Mouse (Mus musculus) erythroblast, embryonic 14.5 days (primary cell): ENCODE data around the gene Trim80. TPM values are rescaled to one million over a fixed set of nuclear protein-coding genes. Genes with fewer than 3 reads are reported as not detected.
"Not testable (repeated sequence)": the region's sequence is repeated elsewhere in the genome, so short reads cannot be mapped to it uniquely, and the experiment has no call there.

Experiments used
- H3K27me3 ChIP-seq: 2 replicates; pipeline ENCODE4 v1.6.1; 2012; ENCODE audit warnings: inconsistent platforms; ENCODE audit not compliant: control insufficient read depth
- H3K36me3 ChIP-seq: 2 replicates; pipeline ENCODE4 v1.6.1; 2012; ENCODE audit warnings: mild to moderate bottlenecking, inconsistent platforms; ENCODE audit not compliant: control insufficient read depth
- H3K4me1 ChIP-seq: 2 replicates; pipeline ENCODE4 v1.6.1; 2012; ENCODE audit warnings: inconsistent platforms; ENCODE audit not compliant: control insufficient read depth
- H3K4me3 ChIP-seq: replicated peaks from 2 replicates; pipeline ENCODE3; 2012; ENCODE audit warnings: moderate library complexity, mild to moderate bottlenecking, inconsistent platforms
- H3K9me3 ChIP-seq: 2 replicates; pipeline ENCODE4 v1.6.1; 2012; ENCODE audit warnings: low read length, inconsistent platforms, mixed read lengths; ENCODE audit not compliant: control insufficient read depth
- GATA1 ChIP-seq: IDR thresholded peaks from 2 replicates; pipeline ENCODE4 v1.6.1; 2012; ENCODE audit warnings: low read length, inconsistent platforms, mixed read lengths
- TAL1 ChIP-seq: IDR thresholded peaks from 3 replicates; pipeline ENCODE4 v1.6.1; 2012; ENCODE audit warnings: low read length, inconsistent platforms, mixed read lengths
- polyA plus RNA-seq: library from polyadenylated mRNA; stranded (reverse); fragments of >175 nt; gene quantifications from 2 replicates; pipeline ENCODE4 v1.2.3, GENCODE M21; 2012

Trim80 gene
- polyA plus RNA-seq, 1 experiment = not detected

GRCm38 (mm10) chr11:115483278-115483677 lies 42.9 kb downstream of the Trim80 start:
- Histone ChIP-seq H3K4me3 (no peak overlapping the region), H3K27me3 (no peaks in the 10 kb centered on the region), H3K36me3 (peaks cover 14% of the 10 kb centered on the region), H3K4me1 (peaks cover 7% of the 10 kb centered on the region), H3K9me3 (no peaks in the 10 kb centered on the region)
- no peak for TF ChIP-seq TAL1
- TF ChIP-seq GATA1 = no peak

DNA sequence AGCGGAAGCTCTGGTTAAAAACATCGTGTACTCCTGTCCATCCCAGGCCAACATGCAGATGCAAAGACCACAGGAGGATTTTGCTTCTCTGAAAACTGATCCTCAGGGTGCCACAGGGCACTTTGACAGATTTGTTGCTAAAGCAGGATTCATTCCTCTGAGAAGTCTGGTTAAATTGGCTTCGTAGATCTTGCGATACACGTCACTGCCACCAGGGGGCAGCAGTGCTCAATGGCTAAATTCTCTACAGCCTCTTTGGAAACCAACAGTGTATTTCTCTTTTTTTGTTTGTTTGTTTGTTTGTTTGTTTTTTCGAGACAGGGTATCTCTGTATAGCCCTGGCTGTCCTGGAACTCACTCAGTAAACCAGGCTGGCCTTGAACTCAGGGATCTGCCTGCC lies 43.4 kb downstream of the Trim80 start:
- H3K4me3 ChIP-seq = no peak overlapping the region
- peaks cover 17% of the 10 kb centered on the region for H3K36me3 ChIP-seq
- TF ChIP-seq GATA1 (no peak), TAL1 (no peak)
- no peaks in the 10 kb centered on the region for H3K27me3 ChIP-seq
- no peaks in the 10 kb centered on the region for H3K9me3 ChIP-seq
- H3K4me1 ChIP-seq = peaks cover 7% of the 10 kb centered on the region

DNA sequence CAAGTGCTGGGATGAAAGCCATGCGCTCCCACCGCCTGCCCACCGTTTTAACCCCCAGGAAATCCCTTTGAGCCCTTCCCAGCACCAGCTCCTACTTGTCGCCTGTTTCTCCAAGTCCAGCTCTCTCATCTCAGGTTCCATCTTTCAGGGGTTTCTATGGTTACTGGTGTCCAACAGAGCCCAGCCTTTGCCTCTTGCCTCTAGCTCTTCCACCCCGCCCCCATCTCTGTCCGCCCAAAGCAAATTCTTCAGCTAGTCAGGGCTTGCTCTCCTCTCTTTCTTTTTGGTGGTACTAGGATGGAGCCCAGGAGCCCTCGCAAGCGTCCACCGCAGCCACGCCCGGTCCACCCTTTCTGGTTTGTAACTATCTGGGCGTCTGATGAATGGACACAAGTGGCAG lies 44.8 kb downstream of the Trim80 start:
- TF ChIP-seq GATA1 (no peak), TAL1 (no peak)
- Histone ChIP-seq H3K4me1 (peaks cover 9% of the 10 kb centered on the region), H3K27me3 (no peaks in the 10 kb centered on the region), H3K36me3 (peaks cover 27% of the 10 kb centered on the region), H3K4me3 (no peak overlapping the region), H3K9me3 (no peaks in the 10 kb centered on the region)

- peaks cover 37% of the 10 kb centered on the region for H3K4me1 ChIP-seq
- no peaks in the 10 kb centered on the region for H3K9me3 ChIP-seq
- no peak overlapping the region for H3K4me3 ChIP-seq
- H3K27me3 ChIP-seq = no peaks in the 10 kb centered on the region
- peaks cover 29% of the 10 kb centered on the region for H3K36me3 ChIP-seq
- TF ChIP-seq GATA1 (no peak), TAL1 (no peak)
Measured at GRCm38 (mm10) chr11:115488551-115489104, 48.3 kb downstream of the Trim80 start.

GRCm38 (mm10) chr11:115490441-115491355 lies 50.4 kb downstream of the Trim80 start:
- H3K36me3 ChIP-seq = peaks cover 26% of the 10 kb centered on the region
- TF ChIP-seq TAL1 (no peak), GATA1 (no peak)
- peak overlapping the region; percentile 87 for H3K4me3 ChIP-seq
- peaks cover 39% of the 10 kb centered on the region for H3K4me1 ChIP-seq
- H3K27me3 ChIP-seq = no peaks in the 10 kb centered on the region
- no peaks in the 10 kb centered on the region for H3K9me3 ChIP-seq

DNA sequence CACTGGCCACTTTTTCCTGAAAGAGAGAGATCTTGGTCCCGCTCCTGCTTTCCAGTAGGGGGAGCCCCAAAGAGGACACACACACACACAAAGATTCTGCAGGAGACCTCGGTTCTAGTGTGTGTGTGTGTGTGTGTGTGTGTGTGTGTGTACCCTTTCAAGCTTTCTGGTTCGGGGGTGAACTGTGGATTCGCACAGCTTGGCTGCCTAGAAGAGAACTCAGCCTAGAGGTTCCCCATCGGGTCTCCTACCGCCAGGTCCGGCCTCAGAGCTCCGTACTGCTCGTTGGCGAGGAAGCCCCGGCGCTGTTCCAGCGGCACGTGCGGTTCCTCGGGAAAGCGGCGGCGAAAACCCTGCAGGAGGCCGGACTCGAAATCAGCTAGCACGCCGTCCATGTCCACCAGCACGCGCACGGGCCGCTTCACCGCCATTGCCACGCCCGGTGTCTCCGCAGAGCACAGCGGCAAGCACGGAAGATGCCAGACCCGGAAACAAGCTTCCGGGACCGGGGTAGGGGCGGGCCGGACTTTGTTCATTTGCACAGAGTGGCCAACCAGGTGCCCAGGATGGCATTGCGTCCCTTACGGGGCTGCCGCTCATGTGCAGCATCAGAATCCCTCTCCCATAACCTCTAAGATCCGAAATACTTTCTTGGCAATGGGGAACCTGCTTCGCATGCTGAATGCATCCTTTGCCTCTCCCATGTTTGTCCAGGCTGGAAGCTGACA lies 51.2 kb downstream of the Trim80 start, which contains the start of gene Nt5c:
TSS of gene Nt5c (minus strand) at position 507 of the 728 bp plus-strand sequence.
- Histone ChIP-seq H3K27me3 (no peaks in the 10 kb centered on the region), H3K4me1 (peaks cover 39% of the 10 kb centered on the region), H3K9me3 (no peaks in the 10 kb centered on the region), H3K4me3 (peak within 1 kb of the TSS; percentile 87), H3K36me3 (peaks cover 24% of the 10 kb centered on the region)
- TF ChIP-seq TAL1 (no peak), GATA1 (no peak)

DNA sequence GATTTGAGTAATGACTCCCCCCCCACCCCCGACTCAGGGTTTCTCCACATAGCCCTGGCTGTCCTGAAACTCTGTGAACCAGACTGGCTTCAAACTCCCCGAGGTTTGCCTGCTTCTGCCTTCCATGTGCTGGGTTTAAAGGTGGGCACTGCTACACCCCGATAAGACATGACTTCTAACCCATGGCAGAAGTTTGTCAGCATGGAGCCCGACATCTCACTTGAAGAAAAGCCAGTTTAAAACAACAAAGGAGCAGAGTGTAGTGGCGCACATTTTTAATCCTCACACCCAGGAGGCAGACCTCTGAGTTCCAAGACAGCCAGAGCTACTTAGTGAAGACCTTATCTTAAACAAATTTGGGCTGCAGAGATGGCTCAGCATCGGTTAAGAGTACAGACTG lies 52.0 kb downstream of the Trim80 start:
- no peaks in the 10 kb centered on the region for H3K9me3 ChIP-seq
- H3K36me3 ChIP-seq = peaks cover 31% of the 10 kb centered on the region
- TF ChIP-seq GATA1 = no peak
- no peak for TF ChIP-seq TAL1
- peak overlapping the region; percentile 87 for H3K4me3 ChIP-seq
- H3K27me3 ChIP-seq = no peaks in the 10 kb centered on the region
- peaks cover 39% of the 10 kb centered on the region for H3K4me1 ChIP-seq

- Histone ChIP-seq H3K36me3 (peaks cover 51% of the 10 kb centered on the region), H3K4me1 (peaks cover 19% of the 10 kb centered on the region)
- not testable (repeated sequence) for H3K4me3 ChIP-seq, H3K27me3 ChIP-seq, H3K9me3 ChIP-seq
Measured at GRCm38 (mm10) chr11:115496559-115496958, 56.2 kb downstream of the Trim80 start.

Other genes with a start within 250 kb of the Trim80 start
- gene Grin2c, start 173.3 kb upstream of the Trim80 start, polyA plus RNA-seq = 0.01 TPM in 2 replicates
- gene Fdxr, start 163.5 kb upstream of the Trim80 start, polyA plus RNA-seq = 1.3 and 1.5 TPM in 2 replicates
- gene Fads6, start 142.9 kb upstream of the Trim80 start, polyA plus RNA-seq = 0.01 TPM in 1 of 2 replicates, not detected in the other
- not detected in 2 replicates for gene Otop2, start 133.4 kb upstream of the Trim80 start, polyA plus RNA-seq
- gene Ush1g, start 118.5 kb upstream of the Trim80 start, polyA plus RNA-seq = not detected in 2 replicates
- gene Otop3, start 105.8 kb upstream of the Trim80 start, polyA plus RNA-seq = not detected in 2 replicates
- 0.03 TPM in 1 of 2 replicates, not detected in the other for gene Hid1, start 72.8 kb upstream of the Trim80 start, polyA plus RNA-seq
- 0.01 TPM in 1 of 2 replicates, not detected in the other for gene Cdr2l, start 58.6 kb upstream of the Trim80 start, polyA plus RNA-seq
- 5.7 and 6.6 TPM in 2 replicates for gene Mrpl58, start 36.8 kb upstream of the Trim80 start, polyA plus RNA-seq
- gene Atp5h, start 20.6 kb upstream of the Trim80 start, polyA plus RNA-seq = 19.5 and 23.1 TPM in 2 replicates
- gene Kctd2, start 20.4 kb upstream of the Trim80 start, polyA plus RNA-seq = 1.3 and 1.9 TPM in 2 replicates
- 0.02 TPM in 1 of 2 replicates, not detected in the other for gene Slc16a5, start 21.9 kb downstream of the Trim80 start, polyA plus RNA-seq
- gene Armc7, start 35.1 kb downstream of the Trim80 start, polyA plus RNA-seq = 0.73 and 0.87 TPM in 2 replicates
- 4.8 and 6.4 TPM in 2 replicates for gene Nt5c, start 51.3 kb downstream of the Trim80 start, polyA plus RNA-seq
- gene Jpt1, start 73.8 kb downstream of the Trim80 start, polyA plus RNA-seq = 82.3 and 86.6 TPM in 2 replicates
- gene Sumo2, start 95.7 kb downstream of the Trim80 start, polyA plus RNA-seq = 31.3 and 32.9 TPM in 2 replicates
- gene Nup85, start 123.9 kb downstream of the Trim80 start, polyA plus RNA-seq = 2.8 and 4.0 TPM in 2 replicates
- 5.1 and 6.7 TPM in 2 replicates for gene Mrps7, start 163.4 kb downstream of the Trim80 start, polyA plus RNA-seq
- 0.78 and 0.93 TPM in 2 replicates for gene Gga3, start 163.5 kb downstream of the Trim80 start, polyA plus RNA-seq
- gene Mif4gd, start 172.4 kb downstream of the Trim80 start, polyA plus RNA-seq = 3.6 and 4.8 TPM in 2 replicates
- gene Slc25a19, start 187.8 kb downstream of the Trim80 start, polyA plus RNA-seq = 0.99 and 1.3 TPM in 2 replicates